Mouse (Mus musculus): ENCODE measurements at regions not wholly inside any gene's neighbourhood (a gene's known extent, or its start where the extent isn't known, plus 50 kb on each side); places are given as distances from the start of the nearest gene placed in this dataset.

- no peak for ATAC-seq (ENCODE audit: low FRiP score)
- Histone ChIP-seq H3K4me3 (no peak overlapping the region), H3K27me3 (no peaks in the 10 kb centered on the region), H3K36me3 (no peaks in the 10 kb centered on the region), H3K27ac (no peak overlapping the region), H3K4me2 (replicated peaks) (no peak overlapping the region), H3K9ac (no peak overlapping the region), H3K9me3 (replicated peaks) (no peaks in the 10 kb centered on the region), H3K4me1 (no peaks in the 10 kb centered on the region)
These were observed 186.1 kb downstream of the Lurap1l start for GRCm38 (mm10) chr4:81096581-81096980.

GRCm38 (mm10) chr4:81097597-81097996 is 187.2 kb downstream of the Lurap1l start:
- Histone ChIP-seq H3K4me1 (no peaks in the 10 kb centered on the region), H3K27me3 (no peaks in the 10 kb centered on the region), H3K36me3 (no peaks in the 10 kb centered on the region), H3K4me3 (no peak overlapping the region), H3K9ac (no peak overlapping the region), H3K9me3 (replicated peaks) (no peaks in the 10 kb centered on the region), H3K27ac (no peak overlapping the region), H3K4me2 (replicated peaks) (no peak overlapping the region)
- 86% methylated on average over 1 of the region's 1 CpGs for WGBS
- ATAC-seq (ENCODE audit: low FRiP score): no peak

- 86% methylated on average over 2 of the region's 2 CpGs for WGBS
- H3K4me2 ChIP-seq (replicated peaks): no peak overlapping the region
- H3K9me3 ChIP-seq (replicated peaks): no peaks in the 10 kb centered on the region
- H3K27ac ChIP-seq: no peak overlapping the region
- H3K4me3 ChIP-seq: no peak overlapping the region
- no peaks in the 10 kb centered on the region for H3K4me1 ChIP-seq
- H3K36me3 ChIP-seq: no peaks in the 10 kb centered on the region
- H3K27me3 ChIP-seq: no peaks in the 10 kb centered on the region
- ATAC-seq (ENCODE audit: low FRiP score): no peak
- no peak overlapping the region for H3K9ac ChIP-seq
These were observed 190.6 kb downstream of the Lurap1l start for GRCm38 (mm10) chr4:81101049-81101448.

GRCm38 (mm10) chr4:81111307-81111706 is 200.9 kb downstream of the Lurap1l start:
- WGBS: 58% methylated on average over 3 of the region's 3 CpGs
- ATAC-seq (ENCODE audit: low FRiP score): no peak

GRCm38 (mm10) chr4:81116411-81116810 is 206.0 kb downstream of the Lurap1l start:
- H3K4me2 ChIP-seq (replicated peaks): no peak overlapping the region
- no peak overlapping the region for H3K27ac ChIP-seq
- no peaks in the 10 kb centered on the region for H3K9me3 ChIP-seq (replicated peaks)
- 83% methylated on average over 7 of the region's 7 CpGs for WGBS
- H3K36me3 ChIP-seq: no peaks in the 10 kb centered on the region
- H3K4me1 ChIP-seq: no peaks in the 10 kb centered on the region
- no peak overlapping the region for H3K9ac ChIP-seq
- ATAC-seq (ENCODE audit: low FRiP score): no peak
- no peaks in the 10 kb centered on the region for H3K27me3 ChIP-seq
- no peak overlapping the region for H3K4me3 ChIP-seq

More at GRCm38 (mm10) chr4:81111307-81111706, 200.9 kb downstream of the Lurap1l start:
- Histone ChIP-seq H3K27ac (no peak overlapping the region), H3K36me3 (no peaks in the 10 kb centered on the region), H3K9ac (no peak overlapping the region), H3K4me1 (no peaks in the 10 kb centered on the region), H3K9me3 (replicated peaks) (no peaks in the 10 kb centered on the region), H3K4me2 (replicated peaks) (no peak overlapping the region), H3K4me3 (no peak overlapping the region), H3K27me3 (no peaks in the 10 kb centered on the region)

GRCm38 (mm10) chr4:81124155-81124554 is 213.7 kb downstream of the Lurap1l start:
- no peak overlapping the region for H3K4me3 ChIP-seq
- no peaks in the 10 kb centered on the region for H3K4me1 ChIP-seq
- ATAC-seq (ENCODE audit: low FRiP score): no peak
- no peak overlapping the region for H3K4me2 ChIP-seq (replicated peaks)
- H3K36me3 ChIP-seq: no peaks in the 10 kb centered on the region
- no peak overlapping the region for H3K9ac ChIP-seq
- no peaks in the 10 kb centered on the region for H3K27me3 ChIP-seq
- H3K9me3 ChIP-seq (replicated peaks): no peaks in the 10 kb centered on the region
- 60% methylated on average over 3 of the region's 3 CpGs for WGBS
- no peak overlapping the region for H3K27ac ChIP-seq

DNA sequence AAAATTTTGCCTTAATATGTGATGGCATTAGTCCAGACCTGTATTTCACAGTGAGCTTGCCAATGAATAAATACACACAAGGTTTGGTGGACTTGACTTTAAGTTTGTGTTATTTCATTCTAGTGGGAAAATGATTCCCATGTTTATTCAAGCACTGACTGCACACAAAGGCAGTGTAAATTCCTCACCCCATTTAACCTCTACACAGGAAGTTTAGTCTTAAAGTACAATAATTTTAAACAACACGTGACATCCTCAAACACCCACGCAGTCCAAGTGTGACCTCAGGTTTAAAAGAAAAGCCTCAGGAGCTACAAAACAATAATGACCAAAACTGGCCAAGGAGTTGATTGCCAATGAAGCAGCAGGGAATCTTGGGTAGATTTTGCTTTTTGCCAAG is 219.4 kb downstream of the Lurap1l start:
- H3K4me1 ChIP-seq: no peaks in the 10 kb centered on the region
- WGBS: 63% methylated on average over 2 of the region's 2 CpGs
- no peak overlapping the region for H3K27ac ChIP-seq
- no peak for ATAC-seq (ENCODE audit: low FRiP score)
- H3K4me2 ChIP-seq (replicated peaks): no peak overlapping the region
- no peaks in the 10 kb centered on the region for H3K36me3 ChIP-seq
- H3K4me3 ChIP-seq: no peak overlapping the region
- H3K9me3 ChIP-seq (replicated peaks): no peaks in the 10 kb centered on the region
- no peak overlapping the region for H3K9ac ChIP-seq
- H3K27me3 ChIP-seq: no peaks in the 10 kb centered on the region

DNA sequence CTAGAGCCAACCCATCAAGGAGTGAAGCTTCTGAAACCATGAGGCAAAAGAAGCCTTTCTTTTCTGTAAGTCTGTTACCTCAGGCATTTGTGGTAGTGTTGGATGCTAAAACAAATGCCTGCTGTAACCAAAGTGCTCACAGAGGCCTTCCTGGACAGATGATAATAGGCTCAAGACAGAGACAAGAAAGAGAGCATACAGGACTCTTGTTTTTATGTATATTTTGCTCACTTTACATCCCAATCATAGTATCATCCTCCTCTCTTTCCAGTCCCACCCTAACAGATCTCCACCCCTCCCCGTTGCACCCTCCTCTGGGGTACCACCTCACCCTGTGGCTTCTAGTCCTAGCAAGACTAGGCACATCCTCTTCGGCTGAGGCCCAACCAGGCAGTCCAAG is 262.7 kb downstream of the Lurap1l start:
- Histone ChIP-seq H3K27me3 (no peaks in the 10 kb centered on the region), H3K9ac (no peak overlapping the region), H3K27ac (no peak overlapping the region), H3K4me2 (replicated peaks) (no peak overlapping the region), H3K36me3 (no peaks in the 10 kb centered on the region), H3K4me1 (no peaks in the 10 kb centered on the region; the same call in 1 of the 2 replicates), H3K9me3 (replicated peaks) (no peaks in the 10 kb centered on the region), H3K4me3 (no peak overlapping the region)
- WGBS: 90% methylated on average over 2 of the region's 2 CpGs
- ATAC-seq (ENCODE audit: low FRiP score): no peak

DNA sequence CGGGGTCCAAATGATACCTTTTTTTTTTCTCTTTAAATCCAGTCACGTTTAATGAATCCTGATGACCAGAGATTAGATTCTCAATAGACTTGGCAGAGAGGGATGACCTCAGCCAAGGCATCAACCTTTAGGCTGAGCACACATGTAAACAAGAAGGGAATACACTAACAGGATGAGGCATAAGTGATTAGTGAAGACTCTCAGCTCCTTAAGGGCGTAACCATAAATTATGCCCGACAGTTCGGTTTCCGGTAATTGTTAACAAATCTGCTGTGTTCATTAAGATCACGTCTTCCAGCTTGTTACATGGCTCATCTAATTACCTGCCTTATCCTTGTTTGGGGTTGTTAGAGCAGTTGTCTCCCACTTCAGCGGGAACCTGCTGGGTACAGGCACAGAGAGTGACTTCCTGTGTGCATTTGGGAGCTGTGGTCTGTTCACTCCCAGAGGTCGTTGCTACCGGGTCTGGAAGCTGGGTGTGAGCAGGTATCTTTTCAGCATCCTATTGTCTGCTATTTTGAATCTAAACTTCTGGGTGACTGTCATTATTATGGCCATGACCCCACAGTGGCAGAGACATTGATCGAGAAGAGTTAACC is 265.1 kb downstream of the Mpdz start:
- 72% methylated on average over 11 of the region's 11 CpGs for WGBS

GRCm38 (mm10) chr4:81178047-81178781 is 264.4 kb downstream of the Mpdz start:
- Histone ChIP-seq H3K27me3 (no peaks in the 10 kb centered on the region), H3K4me1 (no peaks in the 10 kb centered on the region; the same call in 1 of the 2 replicates), H3K9ac (no peak overlapping the region), H3K4me2 (replicated peaks) (no peak overlapping the region), H3K27ac (no peak overlapping the region), H3K9me3 (replicated peaks) (no peaks in the 10 kb centered on the region), H3K36me3 (no peaks in the 10 kb centered on the region), H3K4me3 (no peak overlapping the region)
- 80% methylated on average over 14 of the region's 14 CpGs for WGBS
- peak; percentile 60 for ATAC-seq (ENCODE audit: low FRiP score)

More for the DNA sequence above, 265.1 kb downstream of the Mpdz start:
- Histone ChIP-seq H3K9ac (no peak overlapping the region), H3K36me3 (no peaks in the 10 kb centered on the region), H3K9me3 (replicated peaks) (no peaks in the 10 kb centered on the region), H3K4me1 (no peaks in the 10 kb centered on the region; the same call in 1 of the 2 replicates), H3K27ac (no peak overlapping the region), H3K4me2 (replicated peaks) (no peak overlapping the region), H3K4me3 (no peak overlapping the region), H3K27me3 (no peaks in the 10 kb centered on the region)
- no peak for ATAC-seq (ENCODE audit: low FRiP score)

DNA sequence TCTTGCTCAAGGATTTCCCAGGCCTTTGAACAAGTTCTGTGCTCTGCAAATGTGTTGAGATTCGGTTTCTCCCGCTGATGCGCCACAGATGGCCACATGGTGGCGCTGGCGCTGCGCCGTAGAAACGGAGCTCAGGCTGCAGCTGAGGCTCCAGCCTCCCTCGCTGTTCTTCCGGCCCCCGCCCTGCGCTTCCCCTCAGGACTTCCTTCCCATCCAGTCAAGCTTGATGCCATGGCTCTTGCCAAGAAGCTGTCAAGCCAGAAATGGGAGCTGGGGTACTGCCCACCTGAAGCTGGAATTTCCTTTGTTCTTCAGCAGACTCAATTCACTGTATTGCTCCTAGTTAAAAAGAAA is 263.9 kb downstream of the Mpdz start:
- under 1% methylated on average over 12 of the region's 12 CpGs for WGBS

GRCm38 (mm10) chr4:81216123-81216522 is 226.5 kb downstream of the Mpdz start:
- Histone ChIP-seq H3K4me3 (no peak overlapping the region), H3K27ac (no peak overlapping the region)
- peak; percentile 84 for ATAC-seq (ENCODE audit: low FRiP score)

More for the DNA sequence above, 263.9 kb downstream of the Mpdz start:
- H3K36me3 ChIP-seq: no peaks in the 10 kb centered on the region
- no peaks in the 10 kb centered on the region for H3K27me3 ChIP-seq
- no peaks in the 10 kb centered on the region for H3K9me3 ChIP-seq (replicated peaks)
- H3K9ac ChIP-seq: no peak overlapping the region
- no peak overlapping the region for H3K27ac ChIP-seq
- H3K4me1 ChIP-seq: no peaks in the 10 kb centered on the region; the same call in 1 of the 2 replicates
- H3K4me3 ChIP-seq: no peak overlapping the region
- ATAC-seq (ENCODE audit: low FRiP score): peak; percentile 93
- no peak overlapping the region for H3K4me2 ChIP-seq (replicated peaks)

GRCm38 (mm10) chr4:81217979-81218378 is 224.6 kb downstream of the Mpdz start:
- Histone ChIP-seq H3K4me3 (no peak overlapping the region), H3K9me3 (replicated peaks) (no peaks in the 10 kb centered on the region), H3K9ac (no peak overlapping the region), H3K36me3 (no peaks in the 10 kb centered on the region), H3K4me2 (replicated peaks) (no peak overlapping the region), H3K27me3 (no peaks in the 10 kb centered on the region), H3K4me1 (0 out of 2 replicates have a peak, but pooled peaks cover 5% of the 10 kb centered on the region), H3K27ac (no peak overlapping the region)
- no peak for ATAC-seq (ENCODE audit: low FRiP score)
- 51% methylated on average over 11 of the region's 11 CpGs for WGBS

More at GRCm38 (mm10) chr4:81216123-81216522, 226.5 kb downstream of the Mpdz start:
- H3K4me2 ChIP-seq (replicated peaks): no peak overlapping the region
- H3K4me1 ChIP-seq: 0 out of 2 replicates have a peak, but pooled peaks cover 5% of the 10 kb centered on the region
- H3K9ac ChIP-seq: no peak overlapping the region
- H3K36me3 ChIP-seq: no peaks in the 10 kb centered on the region
- 60% methylated on average over 1 of the region's 1 CpGs for WGBS
- H3K9me3 ChIP-seq (replicated peaks): no peaks in the 10 kb centered on the region
- no peaks in the 10 kb centered on the region for H3K27me3 ChIP-seq

Data from hindbrain, embryonic 12.5 days (tissue).